Comparison of ENCODE assay signal across 15 mouse cellular contexts in the genomic region with DNA sequence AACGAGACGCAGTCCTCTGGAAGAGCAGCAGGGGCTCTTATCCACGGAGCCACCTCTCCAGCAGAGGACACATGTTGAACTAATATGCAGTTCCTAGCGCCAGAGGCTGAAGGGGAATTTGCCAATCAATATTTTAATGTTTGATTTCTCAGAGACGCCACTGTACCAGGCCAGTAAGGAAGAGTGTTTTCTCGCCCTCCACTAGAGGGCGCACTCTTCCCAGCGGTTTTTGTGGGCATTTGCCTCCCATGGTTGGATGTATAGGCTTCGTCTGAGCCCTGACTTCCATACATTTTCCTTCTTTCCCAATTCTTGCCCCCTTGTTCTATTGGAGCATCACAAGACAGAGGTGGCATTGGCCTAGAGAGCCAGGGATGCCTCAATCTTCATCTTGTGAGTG. TPM values are rescaled to one million over a fixed set of nuclear protein-coding genes. Genes with fewer than 3 reads are reported as not detected.
"Had no signal": no experiment of that assay in that cellular context is flagged by ENCODE, and none has a peak within 500 bp of the region (broad histone marks: within the 10 kb centered on the region; RNA-seq: fewer than 3 reads in every experiment).

No protein-coding gene starts in this region.

RNA-seq across cellular contexts. Expression of a gene that starts 4.4 kb away (rescaled TPM):
- polyA plus RNA-seq: liver, postnatal 0 days; macrophage; midbrain, embryonic 10.5 days; midbrain, embryonic 12.5 days; midbrain, embryonic 14.5 days; midbrain, embryonic 16.5 days; neural tube, embryonic 12.5 days; neural tube, embryonic 14.5 days; small intestine, adult 2 months; stomach, embryonic 16.5 days; thymus, postnatal 0 days had no signal

RNA-seq across cellular contexts. Expression of a gene that starts 30.8 kb away (rescaled TPM):
- polyA plus RNA-seq: liver, embryonic 13.5 days; liver, embryonic 15.5 days; lung, adult 2 months; lung, embryonic 15.5 days; macrophage; midbrain, embryonic 10.5 days; midbrain, embryonic 12.5 days; midbrain, embryonic 14.5 days; midbrain, embryonic 16.5 days; neural tube, embryonic 12.5 days; neural tube, embryonic 14.5 days; small intestine, adult 2 months; stomach, embryonic 16.5 days; thymus, postnatal 0 days had no signal
